Mouse (Mus musculus): ENCODE data around the gene Pold1.

DNA sequence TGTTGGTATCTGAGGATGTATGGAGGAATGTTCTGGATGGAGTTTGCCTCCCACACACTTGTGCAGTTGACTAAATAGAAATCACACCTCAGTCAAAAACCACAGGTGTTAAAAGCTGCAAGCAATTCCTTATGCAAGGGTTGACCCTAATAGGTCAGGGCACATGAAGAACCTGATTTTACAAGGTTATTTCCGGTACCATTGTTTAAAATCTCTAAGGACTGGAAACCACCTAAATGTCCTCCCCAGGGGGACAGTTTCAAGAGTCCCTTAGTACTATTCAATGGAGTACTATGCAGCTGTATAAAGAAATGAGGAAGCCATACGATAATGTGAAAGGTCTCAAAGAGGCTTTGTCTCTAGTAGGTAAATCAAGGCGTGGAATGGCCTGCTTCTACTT, 2.4 kb downstream of the Pold1 start:
- TF ChIP-seq CHD2 (IDR thresholded peaks at IDR 0.05; ENCODE audit: low read depth, low read length) (no peak), ZC3H11A (IDR thresholded peaks at IDR 0.05; ENCODE audit: borderline replicate concordance, low read depth, low read length) (no peak), MAFK (IDR thresholded peaks at IDR 0.05; ENCODE audit: insufficient read depth, low read depth, low read length) (no peak), HCFC1 (IDR thresholded peaks at IDR 0.05; ENCODE audit: borderline replicate concordance, insufficient read depth, low read length) (no peak)
